Mouse (Mus musculus) cerebellum, postnatal 25 days (tissue): ENCODE measurements around the gene Hnrnpk.
"Not testable (repeated sequence)": the region's sequence is repeated elsewhere in the genome, so short reads cannot be mapped to it uniquely, and the experiment has no call there.

Source experiments
- DNase-seq, 2 experiments: peaks; one replicate each; pipeline ENCODE4 v3.0.0; 2021; ENCODE audit warnings: mixed read lengths in 2 of 2

Hnrnpk gene

DNA sequence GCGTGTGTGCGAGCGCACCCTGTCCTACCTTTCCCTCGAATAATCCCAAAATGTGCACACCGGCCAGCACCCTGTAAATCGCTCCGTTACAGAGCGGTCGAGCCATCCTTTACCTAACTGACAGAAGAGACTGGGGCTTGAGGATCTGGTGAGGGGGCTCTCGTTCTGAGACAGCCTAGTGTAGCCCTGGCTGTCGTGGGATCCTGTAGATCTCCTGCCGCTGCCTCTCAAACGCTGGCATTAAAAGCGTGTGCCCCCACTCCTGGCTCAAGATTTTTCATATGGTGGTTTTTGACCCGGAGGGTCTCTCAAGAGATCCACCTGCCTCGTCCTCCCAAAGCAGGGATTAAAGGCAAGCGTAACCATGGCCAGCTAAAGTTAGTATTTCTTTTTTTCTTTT, at the start of gene Hnrnpk:
Gene Hnrnpk, minus strand, starts transcription at position 101 of the 400 bp plus-strand sequence.
- not testable (repeated sequence) for DNase-seq

DNA sequence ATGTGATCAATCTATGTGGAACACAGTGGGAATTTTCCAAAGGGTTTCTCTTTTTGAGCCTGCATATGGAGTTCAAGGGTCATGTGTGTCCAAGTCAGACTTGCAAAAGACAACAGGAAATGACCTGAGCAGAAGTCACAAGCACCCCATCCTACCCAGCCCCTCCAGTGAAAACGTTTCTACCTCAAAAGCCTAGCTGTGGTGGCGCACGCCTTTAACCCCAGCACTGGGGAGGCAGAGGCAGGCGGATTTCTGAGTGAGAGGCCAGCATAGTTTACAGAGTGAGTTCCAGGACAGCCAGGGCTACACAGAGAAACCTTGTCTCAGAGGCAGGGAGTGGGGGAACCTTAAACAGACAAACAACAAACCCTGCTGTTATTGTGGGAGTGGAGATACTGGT, 49.1 kb upstream of the Hnrnpk start:
- DNase-seq = no peak

DNA sequence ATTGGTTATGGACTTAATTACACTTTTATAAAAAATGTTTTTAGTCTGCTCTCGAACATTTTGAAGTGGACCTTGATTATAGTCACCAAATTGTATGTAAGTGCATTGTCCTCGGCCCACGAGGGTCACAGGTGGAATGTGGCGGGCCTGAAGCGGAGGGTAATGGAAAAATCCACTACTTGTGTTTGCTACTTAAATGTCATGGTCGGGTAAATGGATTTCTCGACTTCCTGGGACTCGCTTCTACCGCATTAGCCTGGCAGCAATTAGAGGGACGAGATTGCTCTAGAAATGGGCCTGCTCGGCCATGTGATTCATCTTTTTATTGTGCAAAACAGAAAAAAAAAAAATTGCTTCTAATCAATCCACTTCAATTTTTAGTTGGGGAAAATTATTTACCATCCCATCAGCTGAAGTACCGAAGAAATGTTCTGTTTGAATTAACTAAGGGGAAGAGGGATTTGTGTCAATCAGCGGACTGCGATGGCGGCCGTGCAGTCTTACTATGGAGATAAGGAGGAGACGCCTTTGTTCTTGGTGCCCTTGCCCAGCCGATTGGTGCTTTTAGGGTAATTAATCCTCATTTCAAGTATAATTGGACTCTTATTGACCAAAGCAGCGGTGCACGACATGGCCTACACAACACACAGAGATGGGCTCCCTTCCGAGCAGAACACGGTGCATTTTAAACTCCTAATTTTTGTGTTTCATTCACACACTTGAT, 47.5 kb upstream of the Hnrnpk start:
- DNase-seq = no peak

DNA sequence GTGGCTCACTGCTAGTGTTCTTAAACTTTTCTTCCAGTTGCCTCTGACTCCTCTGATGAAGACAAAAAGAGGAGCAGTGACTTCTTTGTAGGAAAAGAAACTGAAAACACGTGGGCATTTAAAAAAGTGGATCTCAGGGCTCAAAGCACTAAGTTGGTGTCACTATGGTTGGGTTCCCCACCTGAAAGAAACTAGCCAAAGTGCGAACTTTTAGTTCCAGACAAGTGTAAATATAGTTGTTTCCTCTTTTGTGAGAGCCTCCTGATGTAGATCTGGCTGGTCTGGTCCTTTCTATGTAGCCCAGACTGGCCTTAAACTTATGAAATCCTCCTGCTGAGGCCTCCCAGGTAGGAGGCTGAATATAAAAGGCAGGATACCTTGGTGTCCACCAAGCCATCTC, 43.4 kb upstream of the Hnrnpk start:
- DNase-seq = no peak

DNA sequence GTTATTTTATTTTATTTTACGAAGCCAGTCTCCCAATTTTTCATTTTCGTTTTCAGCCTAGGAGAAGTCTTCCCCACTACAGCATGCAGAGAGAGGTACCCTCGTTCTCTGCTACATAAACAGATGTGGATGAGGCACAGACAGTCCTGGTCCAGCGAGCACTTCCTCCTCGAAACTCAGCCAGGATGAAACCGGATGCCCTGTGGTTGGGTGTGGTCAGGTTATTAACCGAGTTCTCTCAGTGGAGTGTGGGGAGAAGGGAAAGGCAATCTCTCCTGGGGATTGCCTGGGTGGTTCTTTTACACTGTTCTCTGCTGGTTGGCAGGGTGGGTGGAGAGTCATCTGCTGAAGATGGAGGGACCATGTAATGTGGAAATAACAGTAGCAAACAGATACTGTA, 40.6 kb upstream of the Hnrnpk start:
- DNase-seq = no peak

DNA sequence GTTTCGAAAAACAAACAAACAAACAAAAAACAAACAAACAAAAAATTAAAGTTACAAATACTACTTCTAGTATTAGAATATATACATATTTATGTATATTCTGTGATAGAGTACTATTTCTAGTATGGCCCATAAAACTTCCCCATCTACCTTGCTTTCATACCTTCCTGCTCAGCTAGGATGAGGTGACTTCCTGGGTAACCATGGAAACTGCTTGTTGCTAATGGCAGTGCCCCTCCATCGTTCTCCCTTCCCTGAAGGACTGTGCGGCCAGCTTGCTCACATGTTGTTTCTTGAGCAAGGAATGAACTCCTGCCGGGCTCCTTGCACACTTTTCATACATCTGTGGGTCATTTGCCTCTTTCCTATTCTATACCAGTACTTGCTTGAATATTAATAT, 40.2 kb upstream of the Hnrnpk start:
- no peak for DNase-seq

DNA sequence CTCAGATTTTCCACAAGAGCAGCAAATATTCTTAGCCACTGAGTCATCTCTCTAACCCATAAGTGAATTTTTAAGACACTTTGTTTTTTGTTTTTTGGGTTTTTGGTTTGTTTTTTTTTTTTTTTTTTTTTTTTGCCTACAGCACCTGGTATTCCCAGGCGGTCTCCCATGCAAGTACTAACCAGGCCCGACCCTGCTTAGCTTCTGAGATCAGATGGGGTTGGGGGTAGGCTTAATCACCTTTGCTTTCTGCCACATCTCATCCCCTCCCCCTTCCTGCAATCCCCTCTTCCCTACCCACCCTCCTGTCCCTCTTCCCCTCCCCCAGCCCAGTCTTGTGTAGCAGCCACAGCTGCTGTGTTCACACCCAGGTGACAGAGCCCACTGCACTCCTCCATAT, 36.6 kb upstream of the Hnrnpk start:
- no peak for DNase-seq

DNA sequence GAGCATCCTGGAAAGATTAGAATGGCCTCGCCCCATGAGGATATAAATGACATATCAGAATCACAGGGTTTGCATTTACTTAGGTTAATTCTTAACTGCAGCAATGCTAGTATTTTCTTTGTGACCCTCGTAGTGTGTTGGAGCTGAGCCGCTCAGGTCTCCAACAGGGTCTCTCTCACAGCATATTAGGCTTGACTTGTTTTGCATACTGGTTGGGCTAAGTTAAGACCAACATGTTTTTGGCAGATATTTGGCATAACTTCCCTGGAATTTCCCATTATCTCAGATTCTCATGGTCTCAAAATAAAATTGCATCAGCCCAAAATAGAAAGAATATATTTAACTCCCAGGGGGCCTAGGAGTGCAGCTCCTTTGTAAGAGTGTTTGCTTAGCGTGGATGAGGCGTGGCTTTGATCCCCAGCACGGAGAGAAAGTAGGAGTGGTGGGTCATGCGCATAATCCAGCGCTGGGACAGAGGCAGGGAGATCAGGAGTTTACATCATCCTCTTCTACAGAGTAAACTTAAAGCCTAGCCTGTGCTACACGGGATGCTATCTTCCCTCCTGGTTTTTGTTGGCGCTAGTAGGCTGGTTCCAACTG, 20.0 kb upstream of the Hnrnpk start:
- no peak for DNase-seq

DNA sequence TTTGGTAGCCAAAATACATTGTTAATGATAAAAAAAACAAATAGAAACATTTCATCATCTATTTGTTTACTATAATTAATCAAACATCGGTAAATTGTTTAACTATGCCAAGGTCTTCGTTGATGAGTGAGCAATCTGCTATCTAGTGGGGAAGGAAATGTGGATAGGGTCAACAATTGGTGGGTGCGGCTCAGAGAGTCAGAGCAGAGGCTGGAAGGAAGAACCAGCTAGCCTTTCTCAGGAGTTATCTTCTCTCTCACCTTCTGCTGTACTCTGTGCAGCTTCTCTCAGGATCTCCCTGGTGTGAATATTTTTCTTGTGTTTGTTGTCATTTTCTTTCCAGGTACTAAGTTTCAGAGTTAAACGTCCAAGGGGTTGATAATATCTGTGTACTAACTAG, 19.1 kb upstream of the Hnrnpk start:
- no peak for DNase-seq

DNA sequence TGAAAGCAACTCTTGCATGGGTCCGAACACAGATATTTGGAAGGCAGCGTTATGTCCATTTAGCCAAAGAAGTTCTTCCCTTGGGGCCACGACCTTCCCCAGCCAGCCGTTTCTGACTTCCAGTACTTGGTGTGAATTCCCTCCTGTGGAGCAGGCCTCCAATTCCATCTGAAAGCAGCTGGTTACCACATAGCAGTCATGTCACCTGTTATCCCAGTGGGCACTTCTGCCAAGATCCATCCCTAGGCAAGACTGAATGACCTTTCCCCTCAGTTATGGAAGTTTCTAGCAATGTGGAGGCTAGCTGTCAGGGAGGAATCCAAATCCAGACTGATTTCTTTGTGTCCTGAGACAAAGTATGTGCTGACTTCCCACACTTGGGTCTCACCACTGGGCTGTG, 17.9 kb upstream of the Hnrnpk start:
- no peak for DNase-seq

DNA sequence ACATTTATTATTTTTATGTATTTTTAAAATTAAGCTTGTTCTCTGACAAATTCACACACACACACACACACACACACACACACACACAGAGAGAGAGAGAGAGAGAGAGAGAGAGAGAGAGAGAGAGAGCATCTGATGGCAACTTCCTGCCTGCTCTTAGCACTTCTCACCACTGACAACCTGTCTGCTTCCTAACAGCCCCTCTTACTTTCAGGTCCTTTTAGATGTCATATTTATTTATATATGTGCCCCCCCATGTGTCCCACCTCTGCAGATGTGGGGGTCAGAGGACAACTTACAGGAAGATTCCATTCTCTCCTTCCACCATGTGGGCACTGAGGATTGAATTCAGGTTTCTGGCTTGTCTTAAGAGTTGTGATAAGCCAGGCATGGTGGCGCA, 16.1 kb upstream of the Hnrnpk start:
- DNase-seq = no peak

DNA sequence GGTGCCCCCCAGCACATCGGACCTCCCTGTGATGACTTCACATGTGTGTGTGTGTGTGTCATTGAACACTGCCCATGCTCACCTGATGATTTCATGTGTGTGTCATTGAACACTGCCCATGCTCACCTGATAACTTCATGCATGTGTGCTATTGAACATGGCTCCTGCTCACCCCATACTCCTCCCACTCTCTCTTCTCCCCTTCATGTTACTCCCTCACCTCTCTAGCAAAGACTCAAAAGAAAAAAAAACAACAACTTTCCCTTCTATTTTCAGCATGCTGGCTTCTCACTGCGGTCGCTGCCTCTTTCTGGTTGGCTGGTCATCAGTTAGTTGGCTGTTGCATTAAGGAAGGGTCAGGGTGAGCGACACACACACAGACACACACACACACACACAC, 15.5 kb upstream of the Hnrnpk start:
- no peak for DNase-seq

DNA sequence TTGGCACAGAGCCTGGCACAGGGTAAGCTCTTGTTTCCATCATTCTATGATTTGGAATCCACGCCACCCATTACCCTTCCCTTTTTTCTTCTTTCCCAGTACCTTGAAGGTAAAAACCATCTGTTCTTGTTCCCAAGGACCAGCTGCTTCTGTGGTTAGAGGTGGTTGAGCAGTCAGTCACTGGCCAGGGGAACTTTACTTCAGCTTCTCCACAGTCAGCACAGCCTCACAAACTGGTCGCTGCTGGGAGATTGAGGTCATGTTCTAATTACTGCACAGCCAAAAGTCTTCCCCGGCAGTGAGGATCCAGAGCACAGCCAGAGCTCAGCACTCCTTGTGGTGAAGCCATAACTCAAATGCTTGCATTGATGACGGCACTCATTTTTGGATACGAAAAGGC, 12.7 kb upstream of the Hnrnpk start:
- DNase-seq = peak in 1 of 2 experiments; percentile 17

DNA sequence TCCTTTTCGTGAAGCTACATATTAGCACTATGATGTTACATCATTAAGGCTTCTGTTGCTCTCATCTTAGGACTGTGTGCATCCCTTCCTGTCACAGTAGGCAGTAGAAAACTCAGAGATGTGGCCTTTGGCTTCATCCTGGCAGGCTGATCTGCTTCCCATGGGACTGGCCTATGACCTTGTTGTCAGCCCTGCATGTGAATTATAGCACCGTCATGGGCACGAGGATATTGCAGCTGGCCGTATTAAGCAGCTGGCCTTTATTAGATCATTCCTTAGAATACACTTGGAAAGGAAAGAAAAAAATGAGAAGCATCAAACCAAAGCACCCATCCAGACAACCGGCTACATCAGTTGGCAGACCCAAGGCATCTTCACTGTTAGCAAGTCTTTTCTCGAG, 12.2 kb upstream of the Hnrnpk start:
- no peak for DNase-seq

DNA sequence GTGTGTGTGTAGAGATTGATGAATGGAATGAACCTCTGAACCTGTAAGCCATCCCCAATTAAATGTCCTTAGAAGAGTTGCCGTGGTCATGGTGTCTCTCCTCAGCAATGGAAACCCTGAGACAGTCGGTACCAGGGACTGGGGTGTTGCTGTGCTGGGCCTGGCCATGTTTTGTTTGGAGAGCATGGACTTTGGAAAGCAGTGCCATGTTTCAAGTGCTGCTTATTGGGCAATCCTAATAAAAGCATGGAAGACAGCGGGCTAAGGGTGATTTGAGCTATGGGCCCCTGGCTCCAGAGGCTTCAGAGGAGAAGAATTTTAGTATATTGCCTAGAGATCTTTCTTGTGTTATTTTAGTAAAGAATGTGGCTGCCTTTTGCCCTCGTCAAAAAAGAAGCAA, 7.9 kb upstream of the Hnrnpk start:
- DNase-seq = no peak

DNA sequence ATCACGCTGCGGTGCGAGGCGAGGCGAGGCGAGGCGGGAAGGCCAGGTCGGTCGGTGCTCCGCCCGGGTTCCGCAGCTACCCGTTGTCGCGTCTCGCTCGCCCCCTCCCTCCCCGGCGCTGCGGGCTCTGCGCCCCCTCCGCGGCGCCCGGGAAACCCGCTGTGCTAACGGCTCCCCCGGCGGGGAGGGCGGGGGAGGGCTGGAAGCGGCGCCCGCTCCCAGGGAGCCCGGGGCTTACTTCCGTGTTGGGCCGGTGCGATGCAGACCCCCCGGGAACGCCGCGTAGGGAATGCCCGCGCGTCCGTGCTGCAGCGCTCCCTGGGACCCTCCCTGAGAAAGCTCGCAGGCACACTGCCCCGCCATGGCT, 416 bp downstream of the Hnrnpk start:
- no peak for DNase-seq

DNA sequence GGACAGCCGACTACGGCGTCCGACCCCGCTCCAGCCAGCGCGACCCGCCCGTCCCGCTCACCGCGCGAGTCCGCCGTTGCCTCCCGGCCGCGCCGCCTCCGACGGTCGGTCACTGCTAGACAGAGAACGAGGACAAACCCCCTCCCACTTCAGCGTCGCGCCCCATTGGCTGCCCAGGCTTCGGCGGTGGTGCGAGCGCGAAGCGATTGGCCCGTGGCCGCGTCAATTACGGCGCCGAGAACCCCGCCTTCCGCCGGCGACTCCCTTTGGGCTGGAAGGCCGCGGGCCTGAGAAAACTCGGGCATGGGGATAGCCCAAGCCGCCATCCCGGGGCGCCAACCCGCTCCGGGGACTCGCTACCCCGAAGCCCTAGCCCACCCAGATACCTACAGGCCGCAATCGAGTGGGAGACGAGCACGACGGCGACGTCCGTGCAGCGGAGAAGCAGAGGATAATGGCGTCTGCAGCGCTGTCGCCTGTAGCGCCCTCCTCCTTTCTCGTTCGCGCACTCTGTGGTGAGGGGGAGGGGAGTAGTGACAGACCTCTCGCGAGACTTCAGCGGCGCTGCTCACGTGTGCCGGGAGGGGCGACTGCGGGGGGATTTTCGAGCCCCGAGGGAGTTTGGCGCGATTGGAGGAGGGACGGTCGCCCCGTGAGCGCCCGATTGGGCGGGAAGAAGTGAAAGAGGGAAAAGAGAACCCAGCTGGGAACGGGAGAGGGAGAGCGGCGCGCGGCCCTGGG, 970 bp downstream of the Hnrnpk start, which contains the start of gene Rmi1:
Gene Rmi1, plus strand, starts transcription at position 246 of the 741 bp plus-strand sequence.
- peak; percentile 99 to 100 for DNase-seq

DNA sequence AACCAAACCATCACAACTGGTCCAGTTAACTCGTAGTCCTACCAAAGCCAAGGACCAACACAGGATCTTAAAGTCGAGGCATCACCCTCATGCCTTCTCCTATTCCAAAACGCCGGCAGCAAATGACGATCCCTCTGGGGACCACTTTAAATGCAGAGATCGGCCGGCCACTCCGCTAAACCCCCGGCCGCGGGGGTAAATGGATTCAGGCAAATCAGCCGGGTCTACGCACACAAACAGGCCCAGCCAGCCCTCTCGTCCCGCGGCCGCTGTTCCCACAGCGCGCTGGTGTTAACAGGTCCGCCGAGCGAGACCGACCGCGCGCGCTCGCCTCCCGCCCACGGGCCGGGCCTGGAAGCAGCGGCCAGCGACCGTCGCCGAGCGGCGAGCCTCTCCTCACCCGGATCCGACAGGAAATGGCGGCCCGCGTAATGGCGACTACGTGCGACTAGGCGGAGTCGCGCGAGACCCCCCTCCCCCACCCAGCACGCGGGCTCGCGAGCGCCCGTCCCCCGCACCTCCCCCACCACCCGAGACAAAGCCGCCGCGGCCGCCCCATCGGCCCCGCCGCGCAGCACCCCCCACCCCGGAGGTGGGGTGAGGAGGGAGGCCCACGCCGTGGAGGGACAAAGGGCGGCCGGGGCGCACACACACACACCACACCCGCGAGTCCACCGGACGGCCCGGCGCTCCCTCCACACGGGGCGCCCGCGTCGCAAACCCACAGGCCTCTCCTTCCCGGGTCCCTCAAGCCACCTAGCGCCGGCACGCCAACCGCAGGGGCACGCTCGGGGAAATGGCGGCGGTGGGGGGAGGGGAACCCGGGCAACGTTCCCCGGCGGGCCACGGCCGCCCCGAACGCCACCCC, 1.8 kb downstream of the Hnrnpk start:
- DNase-seq = peak; percentile 79 to 91

DNA sequence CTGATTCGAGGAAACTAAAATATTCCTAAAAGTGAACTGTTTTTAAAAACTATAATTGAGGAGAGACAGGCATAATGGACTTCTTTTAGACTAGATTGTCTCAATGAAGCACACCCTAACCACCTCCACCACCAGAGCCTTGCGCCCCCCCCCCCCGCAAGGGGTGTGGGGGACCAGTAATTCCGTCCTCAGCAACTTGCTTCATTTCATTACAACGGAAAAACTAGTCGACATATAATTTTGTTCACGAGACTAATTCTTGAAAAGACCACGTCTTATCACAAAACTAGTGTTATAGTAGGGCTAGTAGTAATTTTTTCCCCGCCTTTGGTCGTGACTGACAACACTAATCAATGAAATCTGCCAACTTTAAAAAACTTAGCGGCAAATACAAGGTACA, 2.6 kb downstream of the Hnrnpk start:
- DNase-seq = no peak

DNA sequence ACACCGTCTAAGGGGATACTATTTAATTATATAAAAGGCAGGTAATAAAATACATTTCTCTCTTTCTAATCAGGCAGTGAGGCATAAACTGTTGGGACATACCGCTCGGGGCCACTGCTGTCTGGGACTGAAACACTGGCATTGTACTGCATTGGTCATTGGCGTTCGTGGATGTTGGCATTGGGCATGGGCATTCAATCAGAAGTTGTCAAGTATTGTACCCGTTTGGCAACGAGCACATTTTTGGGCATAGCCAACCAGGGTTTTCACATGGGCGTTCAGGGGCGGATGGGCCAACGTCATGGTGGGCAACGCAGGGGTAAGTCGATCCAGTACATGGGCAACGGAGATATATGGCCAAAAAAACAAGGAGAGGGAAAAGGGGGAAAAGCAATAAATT, 5.5 kb downstream of the Hnrnpk start:
- DNase-seq = no peak

DNA sequence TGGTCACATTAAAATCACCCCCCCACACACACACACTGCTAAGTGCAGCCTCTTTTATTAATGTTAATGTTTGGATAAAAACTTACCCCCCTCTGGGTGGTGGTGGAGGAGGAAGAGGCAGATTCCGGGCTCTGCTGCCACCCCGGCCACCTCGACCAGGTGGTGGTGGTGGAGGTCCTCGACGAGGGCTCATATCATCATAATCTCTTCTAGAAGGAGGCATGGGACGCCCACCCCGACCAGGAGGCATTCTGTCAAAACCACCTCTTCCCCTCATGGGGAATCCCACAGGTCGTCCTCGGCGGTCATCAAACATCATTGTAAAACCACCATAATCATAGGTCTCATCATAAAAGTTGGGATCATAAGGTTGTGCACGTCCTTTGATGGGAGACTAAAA, 8.8 kb downstream of the Hnrnpk start:
- not testable (repeated sequence) for DNase-seq

DNA sequence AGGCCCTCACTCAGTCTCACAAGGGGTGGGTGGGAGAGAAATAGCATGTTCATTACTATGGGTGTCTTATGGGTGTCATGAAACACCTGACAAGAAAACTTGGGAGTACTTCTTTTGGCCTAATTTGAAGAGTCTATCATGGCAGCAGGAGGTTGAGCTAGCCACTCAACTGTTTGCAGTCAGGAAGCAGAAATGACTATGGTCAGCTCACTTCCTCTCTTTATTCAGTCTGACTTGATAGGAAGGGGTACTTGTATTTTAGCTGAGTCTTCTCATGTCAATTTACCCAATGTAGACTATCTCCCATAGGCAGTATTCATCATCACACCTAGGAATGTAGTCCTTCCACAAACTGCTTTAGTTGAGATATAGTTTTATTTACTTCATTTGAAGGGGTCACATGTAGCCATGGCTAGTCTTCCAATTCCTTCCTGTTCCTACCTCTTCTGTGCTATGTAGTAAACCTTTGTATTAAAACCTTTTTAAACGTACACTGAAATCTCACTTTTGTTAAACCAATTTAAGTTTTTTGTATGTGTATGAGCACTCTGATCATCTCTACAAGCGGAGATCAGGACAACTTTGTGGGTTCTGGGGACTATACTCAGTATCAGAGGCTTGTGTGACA, 13.7 kb downstream of the Hnrnpk start:
- no peak for DNase-seq

DNA sequence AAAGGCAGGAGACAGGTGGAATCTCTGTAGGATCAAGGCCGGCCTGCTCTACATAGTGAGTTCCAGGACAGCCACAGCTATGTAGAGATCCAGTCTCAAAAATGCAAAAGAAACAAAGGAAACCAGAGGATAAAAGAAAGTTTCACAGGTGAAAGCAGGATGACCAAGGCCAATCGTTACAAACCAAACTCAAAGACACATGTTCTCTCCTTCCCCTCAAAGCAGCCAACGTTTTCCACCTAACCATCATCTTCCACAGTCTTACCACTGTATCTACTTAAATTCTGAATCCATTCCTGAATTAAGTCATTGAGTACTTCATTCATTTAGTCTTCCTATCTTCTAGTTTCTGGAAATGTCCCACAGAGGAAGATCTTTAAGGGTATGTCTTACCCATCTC, 14.8 kb downstream of the Hnrnpk start:
- no peak for DNase-seq
